Mouse (Mus musculus) effector memory CD4-positive, alpha-beta T cell, adult 5 months (primary cell): Measurements from ENCODE around the gene Phkg1. TPM values are rescaled to one million over a fixed set of nuclear protein-coding genes. Genes with fewer than 3 reads are reported as not detected.

ENCODE experiments used
- polyA plus RNA-seq: library from polyadenylated mRNA; unstranded; fragments of 100-300 nt; shearing (Covaris generic); gene quantifications from one replicate; pipeline ENCODE4 v1.2.1, GENCODE M21; 2017

The Phkg1 gene
- 0.31 TPM for polyA plus RNA-seq

DNA sequence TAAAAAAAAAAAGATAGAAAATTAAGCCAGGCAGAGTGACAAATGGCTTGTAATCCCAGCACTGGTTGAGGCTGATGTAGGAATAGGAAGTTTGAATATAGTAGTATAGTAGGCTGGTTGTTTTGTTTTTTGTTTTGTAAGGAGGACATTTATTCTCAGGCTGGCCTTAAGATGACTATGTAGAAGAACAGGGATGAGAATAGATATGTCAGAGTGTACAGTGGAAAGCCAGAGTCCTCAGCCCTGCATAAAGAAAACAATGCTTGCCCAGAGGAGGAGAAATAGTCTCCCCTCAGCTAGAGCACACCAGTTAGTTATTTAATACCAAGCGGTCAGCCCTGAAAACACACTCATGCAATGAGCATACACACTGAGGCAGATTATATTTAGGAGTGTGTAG is at the start of gene Phkg1:
Gene Phkg1 (minus strand): TSS at position 101 of the 400 bp plus-strand sequence.

DNA sequence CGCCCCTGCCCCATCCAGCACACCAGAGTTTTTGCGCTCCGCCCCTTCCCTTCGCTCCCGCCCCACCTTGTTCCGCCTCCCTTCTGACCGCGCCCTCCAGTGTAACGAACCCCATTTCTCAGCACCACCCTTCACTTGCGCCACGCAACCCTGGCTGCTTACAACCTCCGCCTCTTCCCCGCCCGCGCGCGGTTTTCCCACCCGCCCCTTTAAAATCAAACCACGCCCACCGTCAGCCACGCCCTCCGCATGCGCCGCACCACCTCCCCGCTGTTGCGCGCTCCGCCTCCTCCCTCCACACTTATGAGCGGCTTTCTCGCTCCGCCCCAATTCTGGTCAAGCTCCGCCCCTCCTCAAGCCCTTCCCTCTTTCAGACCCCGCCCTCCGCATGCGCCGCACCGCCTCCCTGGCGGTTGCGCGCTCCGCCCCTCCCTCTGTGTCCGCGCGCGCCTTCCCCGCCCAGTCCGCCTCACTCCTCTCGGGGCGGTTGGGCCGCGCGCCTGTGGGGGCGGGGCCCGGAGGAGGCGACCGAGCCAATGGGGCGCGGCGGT is 43.2 kb upstream of the Phkg1 start, which contains the start of gene Vkorc1l1:
Gene Vkorc1l1 (plus strand): TSS at position 476 of the 551 bp plus-strand sequence.

DNA sequence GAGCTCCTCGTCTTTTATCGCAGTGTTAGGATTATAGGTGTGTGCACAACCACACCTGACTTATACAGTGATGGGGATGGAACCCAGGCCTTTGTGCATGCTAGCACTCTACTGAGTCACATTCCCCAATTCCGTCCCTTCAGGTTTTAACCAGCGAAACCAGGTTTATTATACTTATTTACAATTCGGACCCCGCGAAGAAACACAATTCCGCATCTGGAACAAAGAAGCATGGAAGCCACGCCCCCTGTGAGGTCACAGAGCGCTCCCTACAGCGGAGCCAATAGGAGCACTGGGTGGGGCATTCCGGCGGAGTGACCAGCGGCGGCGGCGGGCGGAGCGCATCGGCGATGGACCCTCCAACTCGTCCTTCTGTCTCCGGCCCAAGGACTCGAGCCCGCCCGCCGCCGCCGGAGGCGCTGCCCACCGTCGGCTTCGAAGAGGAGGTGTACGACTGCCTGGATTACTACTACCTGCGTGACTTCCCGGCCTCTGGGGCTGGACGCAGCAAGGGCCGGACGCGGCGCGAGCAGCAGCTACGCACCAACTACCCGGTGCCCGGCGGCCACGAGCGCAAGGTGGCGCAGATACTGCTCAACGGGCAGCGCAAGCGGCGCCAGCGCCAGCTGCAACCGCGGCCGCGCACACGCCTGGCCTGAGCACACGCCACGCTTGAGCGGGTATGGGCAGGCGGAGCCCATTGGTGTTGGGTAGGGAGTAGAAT is 10.1 kb upstream of the Phkg1 start, which contains the start of gene Nupr1l:
Gene Nupr1l (plus strand): TSS at position 299 of the 724 bp plus-strand sequence.

DNA sequence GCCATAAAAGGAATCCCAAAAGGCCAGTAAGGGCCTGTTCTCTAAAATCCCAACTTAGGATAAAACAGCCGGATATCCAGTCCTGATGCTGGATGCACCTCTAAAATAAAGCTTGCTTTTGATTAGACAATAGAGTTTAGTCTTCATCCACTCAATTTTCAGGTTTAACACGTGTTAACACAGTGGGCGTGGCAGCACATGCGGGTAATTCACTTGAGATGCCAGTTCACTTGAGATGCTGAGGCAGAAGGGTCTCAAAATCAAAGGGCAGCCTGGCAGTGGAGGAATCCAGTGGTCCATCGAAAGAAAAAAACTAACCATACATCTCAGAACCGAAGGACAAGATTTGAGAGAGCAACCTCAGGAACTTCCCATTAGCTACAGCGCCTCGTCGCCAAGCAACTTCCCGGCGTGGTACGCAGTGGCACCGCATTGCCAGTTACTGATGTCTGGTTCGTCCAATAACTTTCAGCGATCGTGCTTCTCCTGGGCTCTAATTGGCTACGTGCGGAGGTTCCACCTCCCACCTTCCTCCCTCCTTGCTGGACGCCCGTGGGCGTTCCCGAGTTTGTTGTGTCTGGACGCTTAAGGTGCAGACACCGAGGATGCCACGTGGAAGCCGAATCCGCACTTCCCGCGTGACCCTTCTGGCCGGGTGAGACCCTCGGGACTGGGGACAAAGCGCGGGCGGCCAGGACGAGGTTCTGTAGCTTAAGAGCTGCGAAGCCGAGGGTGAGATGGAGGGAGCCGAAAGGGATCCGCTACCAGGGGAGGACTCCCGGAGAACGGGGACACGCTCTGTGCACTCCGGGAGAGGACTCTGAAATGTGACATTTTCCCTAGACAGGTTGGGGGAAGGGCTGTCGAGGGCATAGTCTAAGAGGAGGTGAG is 2.9 kb downstream of the Phkg1 start, which contains the start of gene Zbed5:
Gene Zbed5 (plus strand): TSS at position 526 of the 891 bp plus-strand sequence.

DNA sequence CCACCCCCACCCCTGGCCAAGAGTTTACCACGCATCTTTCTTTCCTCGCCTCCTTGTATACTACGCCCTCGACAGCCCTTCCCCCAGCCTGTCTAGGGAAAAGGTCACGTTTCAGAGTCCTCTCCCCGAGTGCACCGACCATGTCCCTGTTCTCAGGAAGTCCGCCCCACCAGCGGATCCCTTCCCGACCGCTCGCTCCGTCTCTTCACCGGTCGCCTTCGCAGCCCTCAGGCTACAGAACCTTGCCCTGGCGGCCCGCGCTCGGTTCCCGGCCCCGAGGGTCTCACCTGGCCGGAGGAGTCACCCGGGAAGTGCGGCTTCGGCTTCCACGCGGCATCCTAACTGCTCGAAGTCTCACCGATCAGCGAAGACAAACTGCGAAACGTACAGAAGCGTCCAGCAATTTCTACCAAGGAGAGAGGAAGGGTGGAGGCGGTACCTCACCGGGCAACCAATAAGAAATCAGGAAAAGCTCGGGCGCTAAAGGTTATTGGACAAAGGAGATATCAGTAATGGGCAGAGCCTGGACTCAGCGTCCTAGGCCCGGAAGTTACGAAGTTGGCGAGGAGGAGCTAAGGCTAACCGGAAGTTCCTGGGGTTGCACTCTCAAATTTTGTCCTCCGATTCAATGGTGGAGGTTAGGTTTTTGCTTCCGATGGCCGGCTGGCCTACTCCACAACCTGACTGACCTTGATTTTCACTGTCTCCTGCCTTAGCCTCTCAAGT is 11.3 kb downstream of the Phkg1 start, which contains the start of gene Chchd2:
Gene Chchd2 (minus strand): TSS at position 560 of the 726 bp plus-strand sequence.

DNA sequence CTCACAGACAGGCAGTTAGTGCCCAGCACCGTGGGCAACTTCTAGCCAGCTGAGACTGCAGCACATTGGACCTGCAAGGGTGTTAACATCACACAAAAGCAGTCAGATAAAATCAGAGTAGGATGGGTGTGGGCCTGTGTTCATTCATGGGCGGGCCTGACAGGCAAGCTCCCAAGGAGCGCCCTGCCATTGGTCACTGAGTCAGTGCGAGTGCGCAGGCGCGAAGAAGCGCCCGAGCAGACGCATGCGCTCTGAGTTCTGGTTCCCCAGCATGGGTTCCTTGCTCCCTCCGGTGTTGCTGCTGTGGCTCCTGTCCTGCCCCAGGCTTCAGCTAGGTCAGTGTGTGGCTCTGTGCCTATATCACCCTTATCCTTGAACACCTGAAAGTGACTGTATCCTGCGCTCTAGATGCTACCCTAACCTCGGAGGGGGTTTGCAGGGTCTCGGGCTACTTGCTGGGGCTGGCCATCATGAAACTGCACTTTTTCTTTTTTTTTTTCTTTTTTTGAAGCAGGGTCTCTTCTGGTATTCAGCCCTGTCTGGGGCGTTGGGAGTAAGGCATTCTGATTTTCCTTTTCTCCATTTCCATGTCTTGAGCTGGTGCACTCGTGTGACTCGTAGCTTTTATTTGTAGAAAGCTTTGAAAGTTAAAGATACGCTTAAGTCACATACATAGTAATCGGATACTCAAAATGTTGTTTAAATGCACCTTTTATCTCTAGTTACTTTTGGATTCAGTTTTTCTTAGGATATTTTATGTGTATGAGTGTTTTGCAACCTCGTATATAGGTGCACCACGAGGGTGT is 51.4 kb downstream of the Phkg1 start, which contains the start of gene Sumf2:
Gene Sumf2 (plus strand): TSS at position 235 of the 806 bp plus-strand sequence.

Other genes starting within 250 kb of the Phkg1 start
- 1.2 TPM for gene Zfp11, start 228.4 kb downstream of the Phkg1 start, polyA plus RNA-seq
- not detected for gene Sept14, start 190.0 kb downstream of the Phkg1 start, polyA plus RNA-seq
- gene Mrps17, start 183.1 kb downstream of the Phkg1 start, polyA plus RNA-seq, result 58.1 TPM
- gene Nipsnap2, start 173.5 kb downstream of the Phkg1 start, polyA plus RNA-seq, result 17.4 TPM
- 19.8 TPM for gene Psph, start 111.1 kb downstream of the Phkg1 start, polyA plus RNA-seq
- 12.6 TPM for gene Sumf2, start 51.6 kb downstream of the Phkg1 start, polyA plus RNA-seq
- 409 TPM for gene Chchd2, start 11.1 kb downstream of the Phkg1 start, polyA plus RNA-seq
- 0.80 TPM for gene Zbed5, start 2.8 kb downstream of the Phkg1 start, polyA plus RNA-seq
- not detected for gene Nupr1l, start 10.0 kb upstream of the Phkg1 start, polyA plus RNA-seq
- gene Vkorc1l1, start 43.4 kb upstream of the Phkg1 start, polyA plus RNA-seq, result 12.7 TPM
- 18.1 TPM for gene Gusb, start 104.5 kb upstream of the Phkg1 start, polyA plus RNA-seq
- 45.4 TPM for gene Asl, start 130.7 kb upstream of the Phkg1 start, polyA plus RNA-seq
- 17.8 TPM for gene Crcp, start 130.7 kb upstream of the Phkg1 start, polyA plus RNA-seq
- 6.7 TPM for gene Tpst1, start 174.8 kb upstream of the Phkg1 start, polyA plus RNA-seq
- gene Kctd7, start 246.3 kb upstream of the Phkg1 start, polyA plus RNA-seq, result 1.2 TPM